Comparison of ENCODE assay signal across 9 mouse cellular contexts in genomic region chr11:117397755-117398154, GRCm38 (mm10).
A peak's percentile ranks its signal among the peaks of the same experiment; 100 is the strongest.
DNase-seq lines count a peak whose midpoint lies in the region; ATAC-seq and TF ChIP-seq lines count a peak whose summit lies in the region.
"Had no signal": no experiment of that assay in that cellular context is flagged by ENCODE, and none has a peak within 500 bp of the region (broad histone marks: within the 10 kb centered on the region; RNA-seq: fewer than 3 reads in every experiment).

No protein-coding gene starts in this region.

- no peak overlapping the region for H3K9ac ChIP-seq in liver, postnatal 0 days (replicated peaks)
- no peak overlapping the region for H3K9ac ChIP-seq in intestine, postnatal 0 days (ENCODE audit: low read depth, low read length)
- no peak overlapping the region for H3K9ac ChIP-seq in forebrain, embryonic 12.5 days
- H3K9ac ChIP-seq: limb, embryonic 15.5 days had no signal

- no peak for ATAC-seq in liver, postnatal 0 days
- ATAC-seq in intestine, postnatal 0 days = 0 out of 2 replicates have a peak, but pooled peaks have one; percentile 11
- no peak for ATAC-seq in forebrain, embryonic 12.5 days (ENCODE audit: low FRiP score)

- no peak for TF ChIP-seq EP300 in liver, postnatal 0 days (IDR thresholded peaks at IDR 0.05; ENCODE audit: low read depth)

- H3K4me1 ChIP-seq in liver, postnatal 0 days (ENCODE audit: insufficient read depth) = no peaks in the 10 kb centered on the region
- H3K4me1 ChIP-seq in intestine, postnatal 0 days (replicated peaks; ENCODE audit: control insufficient read depth, insufficient read depth, low read length) = 0 out of 2 replicates have a peak, but pooled peaks cover 2% of the 10 kb centered on the region
- peaks cover 44% of the 10 kb centered on the region for H3K4me1 ChIP-seq in forebrain, embryonic 12.5 days

- no peaks in the 10 kb centered on the region for H3K9me3 ChIP-seq in liver, postnatal 0 days (ENCODE audit: low read length)
- no peaks in the 10 kb centered on the region for H3K9me3 ChIP-seq in intestine, postnatal 0 days (ENCODE audit: control insufficient read depth)
- H3K9me3 ChIP-seq in forebrain, embryonic 12.5 days = peaks cover 7% of the 10 kb centered on the region; the same call in 1 of the 2 replicates
- H3K9me3 ChIP-seq: limb, embryonic 15.5 days had no signal

- WGBS in liver, postnatal 0 days (ENCODE audit: insufficient replicate concordance) = 25% methylated on average over 4 of the region's 4 CpGs
- 16% methylated on average over 4 of the region's 4 CpGs for WGBS in intestine, postnatal 0 days
- 34% methylated on average over 4 of the region's 4 CpGs for WGBS in forebrain, embryonic 12.5 days

- no peak for DNase-seq in liver, postnatal 0 days
- DNase-seq in liver = no peak
- peak; percentile 68 to 77 for DNase-seq in cerebellum, adult 18-20 months
- DNase-seq in thymus, postnatal 0 days (ENCODE audit: low spot score) = peak; percentile 17
- no peak for DNase-seq in right cerebral cortex, postnatal 4 days
- no peak for DNase-seq in frontal cortex, postnatal 25 days (ENCODE audit: low spot score in 2 of 2)

- H3K27me3 ChIP-seq in liver, postnatal 0 days (ENCODE audit: insufficient read depth, low read length) = peaks cover 45% of the 10 kb centered on the region
- peaks cover 39% of the 10 kb centered on the region for H3K27me3 ChIP-seq in intestine, postnatal 0 days (replicated peaks; ENCODE audit: control insufficient read depth, insufficient read depth, low read length)
- H3K27me3 ChIP-seq in forebrain, embryonic 12.5 days = peaks cover 47% of the 10 kb centered on the region

- no peak overlapping the region for H3K27ac ChIP-seq in liver, postnatal 0 days (ENCODE audit: low read depth)
- no peak overlapping the region for H3K27ac ChIP-seq in intestine, postnatal 0 days (ENCODE audit: low read depth, low read length)
- H3K27ac ChIP-seq in forebrain, embryonic 12.5 days = no peak overlapping the region
- H3K27ac ChIP-seq: limb, embryonic 15.5 days had no signal

- H3K4me2 ChIP-seq in liver, postnatal 0 days (ENCODE audit: low read depth, low read length) = no peak overlapping the region
- H3K4me2 ChIP-seq in intestine, postnatal 0 days (replicated peaks; ENCODE audit: low read depth) = no peak overlapping the region
- H3K4me2 ChIP-seq in forebrain, embryonic 12.5 days = no peak overlapping the region
- H3K4me2 ChIP-seq: limb, embryonic 15.5 days had no signal

- no peaks in the 10 kb centered on the region for H3K36me3 ChIP-seq in liver, postnatal 0 days (replicated peaks; ENCODE audit: insufficient read depth, low read length)
- no peaks in the 10 kb centered on the region for H3K36me3 ChIP-seq in intestine, postnatal 0 days (ENCODE audit: control insufficient read depth, insufficient read depth)
- H3K36me3 ChIP-seq in forebrain, embryonic 12.5 days (replicated peaks) = no peaks in the 10 kb centered on the region
- H3K36me3 ChIP-seq: limb, embryonic 15.5 days had no signal

- H3K4me3 ChIP-seq in liver, postnatal 0 days (ENCODE audit: low read depth, low read length) = no peak overlapping the region
- no peak overlapping the region for H3K4me3 ChIP-seq in intestine, postnatal 0 days (ENCODE audit: low read depth, low read length)
- no peak overlapping the region for H3K4me3 ChIP-seq in forebrain, embryonic 12.5 days (replicated peaks)
- H3K4me3 ChIP-seq: limb, embryonic 15.5 days had no signal

- peak; percentile 43 for TF ChIP-seq CTCF in liver, postnatal 0 days (IDR thresholded peaks at IDR 0.05; ENCODE audit: low read depth)
- peak; percentile 77 for TF ChIP-seq CTCF in intestine, postnatal 0 days (IDR thresholded peaks at IDR 0.05; ENCODE audit: low read depth)

Comparison
In these comparisons a context has a peak if more than half of its experiments do, and no peak if none do; other contexts are left out.
1. DNase-seq: peak in cerebellum, adult 18-20 months (2 of 2) and thymus, postnatal 0 days (single experiment); none in liver, postnatal 0 days (single experiment), liver (single experiment), right cerebral cortex, postnatal 4 days (single experiment) and frontal cortex, postnatal 25 days (0 of 2).